In genomic region chr7:64648947-64649607, GRCm38 (mm10) we compare ENCODE assay signal across 15 mouse cellular contexts.
DNase-seq lines count a peak whose midpoint lies in the region; ATAC-seq lines count a peak whose summit lies in the region.
"Had no signal": no experiment of that assay in that cellular context is flagged by ENCODE, and none has a peak within 500 bp of the region (broad histone marks: within the 10 kb centered on the region; RNA-seq: fewer than 3 reads in every experiment).

No protein-coding gene starts in this region.

- H3K4me1 ChIP-seq in forebrain, embryonic 13.5 days, result peaks cover 25% of the 10 kb centered on the region
- peaks cover 9% of the 10 kb centered on the region; the same call in 1 of the 2 replicates for H3K4me1 ChIP-seq in forebrain, embryonic 16.5 days (replicated peaks; ENCODE audit: control insufficient read depth, insufficient read depth, low read length)
- H3K4me1 ChIP-seq in kidney, embryonic 14.5 days (ENCODE audit: control insufficient read depth, insufficient read depth, low read length), result no peaks in the 10 kb centered on the region
- H3K4me1 ChIP-seq in intestine, embryonic 16.5 days (ENCODE audit: control insufficient read depth, insufficient read depth, low read length), result no peaks in the 10 kb centered on the region
- peaks cover 3% of the 10 kb centered on the region; the same call in 1 of the 2 replicates for H3K4me1 ChIP-seq in midbrain, embryonic 16.5 days (ENCODE audit: control insufficient read depth, insufficient read depth, low read length)
- no peaks in the 10 kb centered on the region for H3K4me1 ChIP-seq in heart, embryonic 10.5 days
- H3K4me1 ChIP-seq: heart, embryonic 13.5 days had no signal

- no peak overlapping the region for H3K4me3 ChIP-seq in forebrain, embryonic 13.5 days
- H3K4me3 ChIP-seq in forebrain, embryonic 16.5 days (replicated peaks; ENCODE audit: low read length), result no peak overlapping the region
- H3K4me3 ChIP-seq in kidney, embryonic 14.5 days (ENCODE audit: low read length), result no peak overlapping the region
- H3K4me3 ChIP-seq in intestine, embryonic 16.5 days (ENCODE audit: low read length), result no peak overlapping the region
- no peak overlapping the region for H3K4me3 ChIP-seq in midbrain, embryonic 16.5 days (ENCODE audit: low read depth, low read length)
- no peak overlapping the region for H3K4me3 ChIP-seq in heart, embryonic 10.5 days
- H3K4me3 ChIP-seq: heart, embryonic 13.5 days had no signal

- no peaks in the 10 kb centered on the region for H3K36me3 ChIP-seq in forebrain, embryonic 13.5 days (ENCODE audit: poor library complexity, severe bottlenecking)
- no peaks in the 10 kb centered on the region for H3K36me3 ChIP-seq in forebrain, embryonic 16.5 days (ENCODE audit: control insufficient read depth, insufficient read depth)
- H3K36me3 ChIP-seq in kidney, embryonic 14.5 days (ENCODE audit: control insufficient read depth, insufficient read depth, low read length), result no peaks in the 10 kb centered on the region
- no peaks in the 10 kb centered on the region for H3K36me3 ChIP-seq in intestine, embryonic 16.5 days (ENCODE audit: control insufficient read depth, insufficient read depth, low read length)
- no peaks in the 10 kb centered on the region for H3K36me3 ChIP-seq in midbrain, embryonic 16.5 days (ENCODE audit: control insufficient read depth, insufficient read depth, low read length)
- H3K36me3 ChIP-seq in heart, embryonic 10.5 days, result no peaks in the 10 kb centered on the region
- H3K36me3 ChIP-seq: heart, embryonic 13.5 days had no signal

- H3K9ac ChIP-seq in forebrain, embryonic 13.5 days, result no peak overlapping the region
- H3K9ac ChIP-seq in forebrain, embryonic 16.5 days (replicated peaks; ENCODE audit: low read depth, low read length), result no peak overlapping the region
- no peak overlapping the region for H3K9ac ChIP-seq in kidney, embryonic 14.5 days (ENCODE audit: low read depth, low read length)
- no peak overlapping the region for H3K9ac ChIP-seq in intestine, embryonic 16.5 days (ENCODE audit: low read depth, low read length)
- no peak overlapping the region for H3K9ac ChIP-seq in midbrain, embryonic 16.5 days (ENCODE audit: low read depth, low read length)
- H3K9ac ChIP-seq: heart, embryonic 13.5 days had no signal

- H3K27me3 ChIP-seq in forebrain, embryonic 13.5 days, result no peaks in the 10 kb centered on the region
- no peaks in the 10 kb centered on the region for H3K27me3 ChIP-seq in forebrain, embryonic 16.5 days (replicated peaks; ENCODE audit: control insufficient read depth, insufficient read depth, low read length)
- no peaks in the 10 kb centered on the region for H3K27me3 ChIP-seq in kidney, embryonic 14.5 days (ENCODE audit: control insufficient read depth, insufficient read depth, low read length)
- H3K27me3 ChIP-seq in intestine, embryonic 16.5 days (replicated peaks; ENCODE audit: control insufficient read depth, insufficient read depth, low read length), result no peaks in the 10 kb centered on the region
- H3K27me3 ChIP-seq in midbrain, embryonic 16.5 days (ENCODE audit: control insufficient read depth, insufficient read depth, low read depth, low read length), result no peaks in the 10 kb centered on the region
- no peaks in the 10 kb centered on the region for H3K27me3 ChIP-seq in heart, embryonic 10.5 days (ENCODE audit: insufficient read depth, poor library complexity, severe bottlenecking)
- H3K27me3 ChIP-seq: heart, embryonic 13.5 days had no signal

- no peak overlapping the region for H3K27ac ChIP-seq in forebrain, embryonic 13.5 days
- no peak overlapping the region for H3K27ac ChIP-seq in forebrain, embryonic 16.5 days (ENCODE audit: low read length)
- no peak overlapping the region for H3K27ac ChIP-seq in kidney, embryonic 14.5 days (ENCODE audit: low read depth, low read length)
- peak overlapping the region; percentile 8; the same call in 1 of the 2 replicates for H3K27ac ChIP-seq in intestine, embryonic 16.5 days (ENCODE audit: low read length)
- peak overlapping the region; percentile 50; the same call in 1 of the 2 replicates for H3K27ac ChIP-seq in midbrain, embryonic 16.5 days (ENCODE audit: low read length)
- H3K27ac ChIP-seq in heart, embryonic 10.5 days, result no peak overlapping the region
- H3K27ac ChIP-seq: heart, embryonic 13.5 days; macrophage had no signal

- 66% methylated on average over 10 of the region's 10 CpGs for WGBS in forebrain, embryonic 13.5 days
- 45% methylated on average over 10 of the region's 10 CpGs for WGBS in forebrain, embryonic 16.5 days
- WGBS in kidney, embryonic 14.5 days, result 62% methylated on average over 10 of the region's 10 CpGs
- 44% methylated on average over 10 of the region's 10 CpGs for WGBS in intestine, embryonic 16.5 days
- 68% methylated on average over 10 of the region's 10 CpGs for WGBS in midbrain, embryonic 16.5 days
- 84% methylated on average over 10 of the region's 10 CpGs for WGBS in heart, embryonic 10.5 days

- ATAC-seq in forebrain, embryonic 13.5 days, result 0 out of 2 replicates have a peak, but pooled peaks have one; percentile 33
- ATAC-seq in forebrain, embryonic 16.5 days, result no peak
- ATAC-seq in kidney, embryonic 14.5 days (ENCODE audit: low FRiP score, low TSS enrichment), result 0 out of 2 replicates have a peak, but pooled peaks have one; percentile 43
- ATAC-seq in intestine, embryonic 16.5 days, result peak; percentile 82
- ATAC-seq in midbrain, embryonic 16.5 days, result no peak
- ATAC-seq in megakaryocyte, adult 5-6 weeks (ENCODE audit: poor library complexity, severe bottlenecking), result no peak

- H3K9me3 ChIP-seq in forebrain, embryonic 13.5 days (replicated peaks), result no peaks in the 10 kb centered on the region
- H3K9me3 ChIP-seq in forebrain, embryonic 16.5 days (ENCODE audit: control insufficient read depth, low read length), result no peaks in the 10 kb centered on the region
- H3K9me3 ChIP-seq in kidney, embryonic 14.5 days (ENCODE audit: control insufficient read depth, low read length), result no peaks in the 10 kb centered on the region
- no peaks in the 10 kb centered on the region for H3K9me3 ChIP-seq in intestine, embryonic 16.5 days (ENCODE audit: control insufficient read depth, low read length)
- H3K9me3 ChIP-seq in midbrain, embryonic 16.5 days (replicated peaks; ENCODE audit: control insufficient read depth, low read length, poor library complexity, severe bottlenecking), result no peaks in the 10 kb centered on the region
- no peaks in the 10 kb centered on the region for H3K9me3 ChIP-seq in heart, embryonic 10.5 days
- H3K9me3 ChIP-seq: heart, embryonic 13.5 days had no signal

- DNase-seq in kidney, postnatal 25 days, result no peak
- no peak for DNase-seq in heart, embryonic 10.5 days (ENCODE audit: low spot score)
- DNase-seq: adrenal gland, postnatal 36 days; gastrocnemius, postnatal 36 days; left cerebral cortex, postnatal 4 days; lung, adult 2 months; thymus, postnatal 4 days had no signal

- H3K4me2 ChIP-seq in forebrain, embryonic 13.5 days, result no peak overlapping the region
- no peak overlapping the region for H3K4me2 ChIP-seq in forebrain, embryonic 16.5 days (ENCODE audit: low read length)
- no peak overlapping the region for H3K4me2 ChIP-seq in kidney, embryonic 14.5 days (replicated peaks; ENCODE audit: low read depth, low read length)
- H3K4me2 ChIP-seq in intestine, embryonic 16.5 days (ENCODE audit: low read depth, low read length), result peak overlapping the region; percentile 14; the same call in 1 of the 2 replicates
- H3K4me2 ChIP-seq in midbrain, embryonic 16.5 days (ENCODE audit: low read length), result no peak overlapping the region
- H3K4me2 ChIP-seq: heart, embryonic 13.5 days had no signal

Comparison
In these comparisons a context has a peak if more than half of its experiments do, and no peak if none do; other contexts are left out.
1. ATAC-seq: peak in forebrain, embryonic 13.5 days (single experiment), kidney, embryonic 14.5 days (single experiment) and intestine, embryonic 16.5 days (single experiment); none in forebrain, embryonic 16.5 days (single experiment), midbrain, embryonic 16.5 days (single experiment) and megakaryocyte, adult 5-6 weeks (single experiment).
2. H3K27ac ChIP-seq: peak in intestine, embryonic 16.5 days (single experiment) and midbrain, embryonic 16.5 days (single experiment); none in forebrain, embryonic 13.5 days (single experiment), forebrain, embryonic 16.5 days (single experiment), kidney, embryonic 14.5 days (single experiment) and heart, embryonic 10.5 days (single experiment).